32 mouse cellular contexts compared by ENCODE assay signal in genomic region chr4:43918221-43918620, GRCm38 (mm10).
"Had no signal": no experiment of that assay in that cellular context is flagged by ENCODE, and none has a peak within 500 bp of the region (broad histone marks: within the 10 kb centered on the region; RNA-seq: fewer than 3 reads in every experiment).

No protein-coding gene starts in this region.

- H3K36me3 ChIP-seq: liver, embryonic 12.5 days; liver, embryonic 13.5 days; liver, embryonic 15.5 days had no signal

- H3K27ac ChIP-seq: limb, embryonic 10.5 days; limb, embryonic 12.5 days; limb, embryonic 13.5 days; limb, embryonic 15.5 days; liver, embryonic 12.5 days; liver, embryonic 13.5 days; liver, embryonic 14.5 days; liver, embryonic 15.5 days; lung, embryonic 15.5 days; macrophage; midbrain, embryonic 10.5 days; midbrain, embryonic 12.5 days; midbrain, embryonic 13.5 days; midbrain, embryonic 15.5 days; neural tube, embryonic 12.5 days had no signal

- DNase-seq: left cerebral cortex, postnatal 4 days; liver; liver, embryonic 13.5 days; liver, postnatal 0 days; lung, adult 18-20 months; lung, adult 2 months; lung, embryonic 14.5 days; lung, postnatal 10 days; lung, postnatal 14 days; lung, postnatal 36 days; lung, postnatal 4 days; midbrain, embryonic 14.5 days had no signal

- H3K4me3 ChIP-seq: limb, embryonic 10.5 days; limb, embryonic 12.5 days; limb, embryonic 13.5 days; limb, embryonic 15.5 days; liver, embryonic 12.5 days; liver, embryonic 13.5 days; liver, embryonic 15.5 days; lung, embryonic 15.5 days; megakaryocyte, embryonic 14.5 days; midbrain, embryonic 10.5 days; midbrain, embryonic 12.5 days; midbrain, embryonic 13.5 days; midbrain, embryonic 15.5 days; myocyte; neural tube, embryonic 12.5 days had no signal

- H3K4me1 ChIP-seq: limb, embryonic 10.5 days; limb, embryonic 12.5 days; limb, embryonic 13.5 days; limb, embryonic 15.5 days; liver, embryonic 12.5 days; liver, embryonic 13.5 days; liver, embryonic 15.5 days; lung, embryonic 15.5 days; megakaryocyte, embryonic 14.5 days; midbrain, embryonic 10.5 days; midbrain, embryonic 12.5 days; midbrain, embryonic 13.5 days; midbrain, embryonic 15.5 days; neural tube, embryonic 12.5 days had no signal

- H3K4me2 ChIP-seq: limb, embryonic 12.5 days; limb, embryonic 13.5 days; limb, embryonic 15.5 days; liver, embryonic 11.5 days; liver, embryonic 12.5 days; liver, embryonic 13.5 days; liver, embryonic 15.5 days; lung, embryonic 14.5 days; lung, embryonic 15.5 days; midbrain, embryonic 11.5 days; midbrain, embryonic 12.5 days; midbrain, embryonic 13.5 days; midbrain, embryonic 15.5 days; neural tube, embryonic 12.5 days had no signal

- ATAC-seq: liver, embryonic 12.5 days; liver, postnatal 0 days; lung, postnatal 0 days; midbrain, embryonic 13.5 days; midbrain, embryonic 15.5 days; midbrain, embryonic 16.5 days had no signal

- H3K27me3 ChIP-seq: limb, embryonic 12.5 days; limb, embryonic 13.5 days; limb, embryonic 15.5 days; liver, embryonic 12.5 days; liver, embryonic 13.5 days; liver, embryonic 15.5 days; lung, embryonic 15.5 days; megakaryocyte, embryonic 14.5 days; midbrain, embryonic 12.5 days; midbrain, embryonic 13.5 days; midbrain, embryonic 15.5 days; neural tube, embryonic 12.5 days had no signal

- H3K9ac ChIP-seq: limb, embryonic 12.5 days; limb, embryonic 13.5 days; limb, embryonic 15.5 days; liver, embryonic 12.5 days; liver, embryonic 13.5 days; liver, embryonic 14.5 days; liver, embryonic 15.5 days; liver, postnatal 0 days; lung, embryonic 14.5 days; lung, embryonic 15.5 days; midbrain, embryonic 12.5 days; midbrain, embryonic 13.5 days; midbrain, embryonic 15.5 days; neural tube, embryonic 12.5 days had no signal

- H3K9me3 ChIP-seq: limb, embryonic 10.5 days; limb, embryonic 12.5 days; limb, embryonic 13.5 days; limb, embryonic 15.5 days; liver, embryonic 12.5 days; liver, embryonic 13.5 days; liver, embryonic 15.5 days; lung, embryonic 15.5 days; megakaryocyte, embryonic 14.5 days; midbrain, embryonic 10.5 days; midbrain, embryonic 12.5 days; midbrain, embryonic 13.5 days; midbrain, embryonic 15.5 days; neural tube, embryonic 12.5 days had no signal
